Mouse (Mus musculus) erythroblast, embryonic 14.5 days (primary cell): ENCODE data around the gene Slc35c2.

ENCODE experiments used
- GATA1 ChIP-seq: IDR thresholded peaks from 2 replicates; pipeline ENCODE4 v1.6.1; 2012; ENCODE audit warnings: low read length, inconsistent platforms, mixed read lengths
- TAL1 ChIP-seq: IDR thresholded peaks from 3 replicates; pipeline ENCODE4 v1.6.1; 2012; ENCODE audit warnings: low read length, inconsistent platforms, mixed read lengths

GRCm38 (mm10) chr2:165270858-165271257 is 16.8 kb downstream of the Slc35c2 start:
- TF ChIP-seq GATA1 (no peak), TAL1 (no peak)
